Mouse (Mus musculus) central nervous system, embryonic 18 days (tissue): ENCODE measurements around the gene Gen1. TPM values are rescaled to one million over a fixed set of nuclear protein-coding genes. Genes with fewer than 3 reads are reported as not detected.

Experiments
- polyA plus RNA-seq: library from polyadenylated mRNA; depleted of rRNA; stranded (reverse); fragments of >200 nt; gene quantifications from 2 replicates; pipeline ENCODE4 v1.2.3, GENCODE M21; 2012; rRNA removed

Gene Gen1
- polyA plus RNA-seq, result 1.2 and 1.5 TPM in 2 replicates

DNA sequence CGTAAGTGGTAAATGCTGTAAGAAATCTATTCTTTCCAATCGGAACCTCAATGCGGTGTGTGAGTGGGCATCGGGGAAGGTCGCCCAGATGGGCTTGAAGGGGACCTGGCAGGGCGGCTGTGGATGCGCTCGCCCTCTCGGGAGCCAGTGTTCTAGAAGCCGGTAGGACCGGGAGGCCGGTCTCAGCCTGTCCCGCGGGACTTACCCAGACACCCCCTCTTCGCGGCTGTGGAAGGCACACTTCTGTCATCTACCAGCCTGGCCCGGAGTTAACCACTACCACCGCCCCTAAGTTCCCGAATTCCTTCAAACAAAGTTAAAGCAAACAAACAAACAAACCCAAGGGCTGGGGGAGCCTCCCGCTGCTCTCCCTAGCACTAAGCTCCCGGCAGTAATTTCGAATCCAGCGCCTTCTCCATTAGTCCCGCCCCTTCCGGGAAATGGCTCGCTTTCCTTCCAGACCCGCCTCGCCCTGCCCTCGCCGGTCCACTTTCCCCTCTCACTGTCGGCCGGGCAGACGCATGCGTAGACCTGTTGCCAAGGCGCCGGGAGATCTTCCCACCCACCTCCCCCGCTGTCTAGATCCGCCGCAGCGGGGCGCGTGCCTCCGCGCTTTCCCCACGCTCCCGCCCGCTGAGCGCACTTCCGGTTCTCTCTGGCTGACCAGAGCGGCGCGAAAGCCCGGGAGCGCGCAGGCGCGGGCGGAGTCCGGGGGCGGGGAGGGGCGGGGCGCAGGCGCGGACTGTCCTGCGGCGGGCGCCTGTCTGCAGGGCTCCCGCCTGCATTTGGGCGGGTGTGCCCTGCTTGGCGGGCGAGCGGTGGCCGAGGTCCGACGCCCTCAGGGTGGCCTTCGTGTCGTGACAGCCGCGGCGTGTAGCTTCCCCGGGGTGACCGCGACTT is at the start of gene Gen1, which contains the start of gene Smc6:
Gene Gen1 (minus strand): TSS at position 420 of the 900 bp plus-strand sequence.
Gene Smc6 (plus strand): TSS at position 505 of the 900 bp plus-strand sequence.

DNA sequence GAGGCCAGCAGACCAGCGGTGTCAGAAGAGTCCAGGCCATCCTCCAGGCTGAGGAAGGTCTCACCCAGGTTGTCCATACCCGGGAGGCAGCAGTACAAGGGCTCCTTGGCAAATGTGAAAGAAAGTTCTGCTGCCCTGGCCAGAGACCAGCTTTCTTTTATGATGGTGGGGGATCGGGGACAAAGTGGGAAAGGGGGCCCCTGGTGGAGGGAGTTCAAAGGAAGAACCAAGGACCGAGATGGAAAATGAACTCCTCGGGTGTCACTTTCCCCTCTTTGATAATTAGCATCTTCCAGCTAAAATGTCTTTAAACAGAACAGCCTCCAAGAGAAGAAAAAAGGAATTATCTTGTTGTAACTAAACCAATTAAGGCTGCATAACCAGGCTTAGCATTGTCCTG is 56.7 kb downstream of the Gen1 start, which contains the start of gene Msgn1:
Gene Msgn1 (minus strand): TSS at position 101 of the 400 bp plus-strand sequence.

Other genes with a start within 250 kb of the Gen1 start
- gene Kcns3, start 114.7 kb downstream of the Gen1 start, polyA plus RNA-seq, result 1.2 and 1.4 TPM in 2 replicates
- gene Msgn1, start 56.8 kb downstream of the Gen1 start, polyA plus RNA-seq, result not detected in 2 replicates
- gene Smc6, start 85 bp upstream of the Gen1 start, polyA plus RNA-seq, result 48.0 and 56.6 TPM in 2 replicates
- 85.4 and 96.2 TPM in 2 replicates for gene Vsnl1, start 170.8 kb upstream of the Gen1 start, polyA plus RNA-seq
- gene Rad51ap2, start 190.3 kb upstream of the Gen1 start, polyA plus RNA-seq, result 0.30 and 0.33 TPM in 2 replicates